Mouse (Mus musculus): ENCODE results near the gene Cep95.
A peak's percentile ranks its signal among the peaks of the same experiment; 100 is the strongest.
"Not testable (repeated sequence)": the region's sequence is repeated elsewhere in the genome, so short reads cannot be mapped to it uniquely, and the experiment has no call there.

Gene Cep95

DNA sequence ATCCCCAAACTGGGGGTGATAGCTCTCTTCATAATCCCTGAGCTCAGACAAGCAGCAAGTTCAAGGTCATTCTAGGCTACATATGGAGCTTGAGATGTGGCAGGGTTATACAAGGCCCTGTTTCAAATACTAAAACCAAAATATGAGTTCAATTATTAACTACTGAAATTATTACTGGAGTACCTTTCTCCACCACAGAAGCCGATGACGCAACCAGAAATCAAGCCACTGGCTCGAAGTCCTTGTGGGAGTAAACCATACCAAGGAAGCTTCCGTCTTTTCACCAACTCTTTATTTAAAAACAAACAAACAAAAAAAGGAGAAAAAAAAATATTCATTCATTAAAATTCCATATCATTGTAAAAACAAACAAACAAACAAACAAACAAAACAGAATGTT, 12.1 kb upstream of the Cep95 start:
- no peak for DNase-seq (ENCODE audit: low read depth)

DNA sequence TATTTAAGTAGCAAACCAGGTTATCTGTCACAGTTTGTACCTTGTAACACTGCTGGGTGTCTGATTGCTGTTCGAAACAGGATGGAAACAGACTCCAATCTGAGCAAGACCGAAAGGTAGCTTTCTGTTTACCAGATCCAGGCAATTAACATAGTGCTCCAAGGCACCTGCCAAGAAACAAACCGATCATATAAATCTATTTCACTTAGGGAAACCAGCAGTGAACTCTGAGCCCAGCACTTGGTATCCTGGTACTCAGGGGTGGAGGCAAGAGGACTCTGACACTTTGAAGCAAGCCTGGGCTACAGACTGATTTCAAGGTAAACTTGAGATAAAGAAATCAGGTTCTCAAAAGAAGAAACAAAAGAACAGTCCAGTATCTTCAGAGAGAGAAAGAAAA, 11.7 kb upstream of the Cep95 start:
- no peak for DNase-seq (ENCODE audit: low read depth)

GRCm38 (mm10) chr11:106778132-106778531, 10.9 kb upstream of the Cep95 start:
- no peak for DNase-seq (ENCODE audit: low read depth)

DNA sequence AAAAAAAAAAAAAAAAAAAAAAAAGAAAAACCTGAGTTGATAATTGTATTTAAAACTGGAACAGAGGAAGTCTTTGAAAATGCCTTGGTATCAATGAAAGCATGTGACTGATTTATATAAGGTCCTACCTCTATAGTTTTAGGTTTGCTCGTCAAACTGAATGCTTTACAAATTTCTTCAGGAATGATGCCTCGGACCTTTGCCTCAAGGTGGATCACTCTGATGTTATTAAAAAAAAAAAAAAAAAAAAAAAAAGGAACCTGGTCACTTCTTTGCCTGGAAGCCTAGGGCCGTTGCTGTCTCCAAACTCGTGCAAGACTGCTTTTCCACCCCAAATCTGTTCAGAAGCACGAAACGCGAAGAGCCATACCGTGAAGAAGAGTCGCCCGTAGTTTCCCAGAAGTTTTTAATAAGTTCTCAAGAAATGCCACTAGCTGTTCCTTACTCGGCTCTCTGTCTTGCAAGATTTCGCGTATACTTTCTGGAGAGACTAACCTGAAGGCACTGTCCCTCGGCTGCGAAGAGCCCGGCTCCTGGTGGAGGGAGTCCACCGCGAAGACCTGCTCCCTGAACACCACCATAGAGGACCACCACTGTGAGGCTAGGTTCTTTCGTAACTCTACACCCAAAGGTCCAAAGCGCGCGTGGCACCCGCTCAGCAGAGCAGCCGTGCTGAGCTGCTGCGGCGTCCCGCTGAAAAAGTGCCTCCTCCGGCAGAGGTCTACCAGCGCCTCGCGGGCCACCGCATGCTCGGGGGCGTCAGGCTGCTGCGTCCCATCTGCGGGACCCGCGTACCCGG, 10.3 kb upstream of the Cep95 start:
- no peak for DNase-seq (ENCODE audit: low read depth)

DNA sequence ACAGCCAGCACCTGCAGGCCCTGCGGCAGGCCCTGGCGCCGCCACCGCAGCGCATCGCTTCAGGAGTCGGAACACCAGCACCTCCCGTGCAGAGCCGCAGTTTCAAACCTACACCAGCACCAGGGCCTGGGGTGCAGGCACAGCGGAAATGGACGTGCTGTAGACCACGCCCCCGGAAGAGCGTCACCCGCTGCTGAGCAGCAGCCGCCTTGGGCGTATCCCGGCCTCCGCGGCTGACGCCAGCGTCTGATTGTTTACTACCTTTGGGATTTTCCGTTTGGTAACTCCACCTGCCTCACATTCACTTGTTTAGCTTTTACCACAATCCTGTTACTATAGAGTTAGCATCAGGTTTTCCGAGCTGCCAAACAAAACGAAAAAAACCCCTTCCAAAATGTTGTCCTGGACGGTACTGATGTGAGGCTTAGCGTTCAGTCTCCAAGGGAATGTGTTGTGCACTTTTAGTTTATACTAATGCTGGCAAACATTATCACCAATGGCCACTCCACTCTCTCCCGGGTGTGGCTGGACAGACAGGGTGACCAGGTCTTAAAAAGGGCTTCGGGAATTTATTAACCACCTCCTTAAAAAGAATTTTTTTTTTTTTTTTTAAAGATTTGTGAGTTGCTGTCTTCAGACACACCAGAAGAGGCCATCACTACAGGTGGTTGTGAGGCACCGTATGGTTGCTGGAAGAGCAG, 9.5 kb upstream of the Cep95 start, which contains the start of gene Polg2:
Polg2 (minus strand) TSS at position 150 of the 701 bp plus-strand sequence.
- peak; percentile 90 for DNase-seq (ENCODE audit: low read depth)

DNA sequence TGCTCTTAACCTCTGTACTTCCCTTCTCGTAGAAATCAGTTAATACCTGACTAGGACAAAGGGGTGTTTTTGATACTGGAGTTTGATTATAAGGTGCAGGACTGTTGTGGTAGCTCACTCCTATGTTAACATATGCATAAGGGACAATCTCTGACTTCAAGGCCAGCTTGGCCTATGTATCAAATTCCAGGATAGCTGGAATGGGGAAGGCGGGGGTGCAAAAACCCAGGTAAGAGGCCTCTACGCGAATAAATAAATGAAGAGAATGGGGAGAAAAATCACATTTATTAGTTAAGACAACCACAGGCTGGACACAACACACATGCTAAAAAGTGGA, 9.0 kb upstream of the Cep95 start:
- no peak for DNase-seq (ENCODE audit: low read depth)

GRCm38 (mm10) chr11:106780590-106781220, 8.3 kb upstream of the Cep95 start:
- no peak for DNase-seq (ENCODE audit: low read depth)

DNA sequence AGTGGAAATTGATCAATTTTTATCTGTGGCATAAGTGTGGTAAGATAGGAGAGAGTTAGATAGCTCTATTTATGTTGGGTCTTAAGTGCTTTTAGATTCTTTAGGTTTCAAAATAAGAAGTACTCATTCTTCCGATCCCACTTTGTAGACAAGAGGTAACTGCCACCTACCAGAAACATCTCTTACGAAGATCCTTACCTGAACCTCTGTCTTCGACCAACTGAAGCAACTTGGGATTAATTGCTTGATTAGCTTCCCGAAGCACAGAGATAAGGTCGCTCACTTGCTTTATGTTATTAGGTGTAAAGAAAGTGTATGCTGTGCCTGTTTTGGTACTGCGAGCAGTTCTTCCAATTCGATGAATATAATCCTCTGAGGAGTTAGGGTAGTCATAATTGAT, 6.8 kb upstream of the Cep95 start:
- DNase-seq (ENCODE audit: low read depth), result not testable (repeated sequence)

DNA sequence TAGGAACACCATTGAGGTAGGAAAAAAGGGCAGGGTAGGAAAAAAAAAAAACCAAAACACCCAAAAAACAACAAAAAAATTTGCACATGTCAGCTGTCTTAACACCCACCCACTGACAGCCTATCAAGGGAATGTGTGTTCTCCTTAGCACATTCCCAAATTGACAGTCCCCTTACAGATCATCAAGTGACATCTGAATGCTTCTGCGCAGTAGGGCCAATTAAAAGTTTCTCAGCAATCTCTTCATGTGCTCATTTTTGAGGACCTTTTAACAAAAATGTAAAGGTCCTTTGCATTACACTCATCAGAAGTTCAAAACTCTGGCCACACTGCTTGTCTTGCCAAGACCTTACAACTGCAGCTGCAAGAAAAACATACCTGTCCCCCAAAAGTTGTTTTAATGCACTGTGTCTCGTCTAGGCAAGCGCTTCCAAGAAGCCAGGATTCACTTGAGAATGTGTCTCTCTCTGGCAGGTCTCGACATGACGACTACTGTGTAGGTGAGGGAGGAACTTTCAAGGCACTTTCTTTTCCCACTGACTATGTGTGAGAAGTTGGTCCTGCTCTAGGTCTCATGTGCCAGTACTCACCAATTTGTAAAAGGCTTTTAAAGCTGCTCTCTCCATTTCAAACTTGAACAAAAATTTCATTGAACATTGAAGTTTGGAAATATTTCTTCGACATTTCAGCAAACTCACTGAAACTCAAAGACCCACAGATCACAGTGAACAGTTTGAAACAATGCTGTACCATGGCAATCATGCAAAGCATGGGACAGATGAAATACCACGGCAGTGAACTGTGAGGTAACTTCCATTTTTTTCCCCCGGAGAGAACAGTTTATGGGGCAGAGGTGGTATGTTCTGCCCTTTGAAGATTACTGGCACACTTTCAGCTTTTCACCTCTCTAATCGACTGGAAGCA, 5.9 kb upstream of the Cep95 start:
- DNase-seq (ENCODE audit: low read depth), result no peak

GRCm38 (mm10) chr11:106784476-106784875, 4.6 kb upstream of the Cep95 start:
- no peak for DNase-seq (ENCODE audit: low read depth)

GRCm38 (mm10) chr11:106785043-106785442, 4.0 kb upstream of the Cep95 start:
- no peak for DNase-seq (ENCODE audit: low read depth)

DNA sequence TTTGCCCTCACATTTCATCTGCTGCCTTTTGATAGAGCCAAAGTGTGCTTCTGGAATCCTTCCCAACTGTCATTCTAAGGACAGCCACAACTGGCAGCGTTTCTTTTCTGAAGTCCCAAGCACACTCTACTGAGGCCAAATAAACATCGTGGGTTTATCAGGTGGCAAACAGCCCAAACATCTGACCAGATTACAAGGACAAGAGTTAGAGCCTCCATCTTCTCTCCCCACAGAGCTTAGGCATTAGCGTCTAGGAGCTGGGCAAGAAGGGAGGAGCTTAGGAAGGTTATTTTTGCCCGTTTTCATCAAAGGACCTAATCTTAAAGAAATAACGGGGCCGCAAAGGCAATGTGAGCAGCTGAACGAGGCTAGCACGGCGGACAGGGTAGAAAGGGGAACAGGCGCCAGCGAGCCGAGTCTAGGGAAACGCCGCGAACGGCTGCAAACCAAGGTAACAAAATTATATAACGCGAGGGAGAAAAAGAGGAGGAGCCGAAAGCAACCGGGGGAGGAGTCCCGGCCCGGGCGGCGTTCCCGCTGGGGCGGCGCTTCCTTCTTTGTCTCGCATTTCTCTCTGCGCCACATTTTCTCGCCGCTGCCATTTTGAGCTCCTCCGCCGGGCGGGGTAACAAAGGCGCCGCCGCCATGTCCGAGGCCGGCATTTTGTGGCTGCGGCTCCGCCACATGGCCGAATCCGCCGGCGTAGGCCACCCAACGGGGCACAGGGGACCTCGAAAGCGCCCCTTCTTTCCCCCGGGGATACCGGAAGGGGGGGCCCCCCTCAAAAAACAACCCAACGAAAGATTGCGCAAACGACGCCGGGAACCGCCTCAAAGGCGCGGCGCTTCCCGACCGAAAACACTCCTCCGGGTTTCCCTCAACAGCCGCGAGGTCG, 1.7 kb upstream of the Cep95 start:
- no peak for DNase-seq (ENCODE audit: low read depth)

GRCm38 (mm10) chr11:106788026-106788774, 852 bp upstream of the Cep95 start:
- peak; percentile 89 for DNase-seq (ENCODE audit: low read depth)

- DNase-seq (ENCODE audit: low read depth), result no peak
These were observed 597 bp downstream of the Cep95 start for GRCm38 (mm10) chr11:106789649-106790048.

DNA sequence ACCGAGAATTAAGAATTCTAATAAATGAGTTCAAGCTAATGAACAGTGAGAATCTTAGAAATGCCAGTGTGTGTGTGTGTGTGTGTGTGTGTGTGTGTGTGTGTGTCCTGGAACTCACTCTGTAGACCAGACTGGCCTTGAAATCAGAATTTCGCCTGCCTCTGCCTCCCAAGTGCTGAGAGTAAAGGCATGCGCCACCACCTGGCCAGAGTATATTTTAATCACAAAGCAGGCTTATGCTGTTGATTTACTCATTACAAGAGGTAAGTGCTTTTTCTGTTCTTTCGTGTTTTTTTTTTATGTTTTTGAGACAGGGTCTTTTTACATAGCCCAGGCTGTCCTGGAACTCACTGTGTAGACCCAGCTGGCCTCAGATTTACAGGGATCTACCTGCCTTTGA, 4.8 kb downstream of the Cep95 start:
- no peak for DNase-seq (ENCODE audit: low read depth)

DNA sequence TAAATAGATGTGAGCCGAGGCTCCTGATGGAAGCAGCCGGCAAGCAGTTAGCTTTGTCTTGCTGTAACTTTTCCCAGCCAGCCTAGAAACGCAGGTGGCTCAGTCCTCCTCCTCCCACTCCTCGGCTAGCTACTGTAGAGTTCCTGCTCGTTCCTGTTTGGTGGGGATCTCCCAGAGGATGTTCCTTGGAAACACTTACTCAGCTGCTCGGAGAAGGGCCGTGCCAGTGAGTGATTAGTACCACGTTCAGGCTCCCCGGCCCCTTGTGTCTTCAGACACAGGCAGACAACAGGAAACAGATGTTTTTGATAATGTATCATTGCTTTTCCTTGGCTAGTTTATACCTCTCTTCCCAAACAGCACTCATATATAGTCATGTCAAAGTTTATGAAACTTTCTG, 6.6 kb downstream of the Cep95 start:
- DNase-seq (ENCODE audit: low read depth), result no peak

- DNase-seq (ENCODE audit: low read depth), result no peak
These were observed 13.1 kb downstream of the Cep95 start for GRCm38 (mm10) chr11:106802069-106802627.

- not testable (repeated sequence) for DNase-seq (ENCODE audit: low read depth)
These were observed 18.4 kb downstream of the Cep95 start for GRCm38 (mm10) chr11:106807442-106807841.

- DNase-seq (ENCODE audit: low read depth), result no peak
These were observed 23.5 kb downstream of the Cep95 start for GRCm38 (mm10) chr11:106812410-106813136.
